Mouse (Mus musculus) neutrophil, adult 83 days (primary cell): ENCODE results near the gene Tex101. TPM values are rescaled to one million over a fixed set of nuclear protein-coding genes. Genes with fewer than 3 reads are reported as not detected.

Source experiments
- total RNA-seq, 2 experiments: library from RNA; stranded (reverse); gene quantifications; one replicate each; pipeline ENCODE4 v1.2.4; 2023

Gene Tex101
- not detected for total RNA-seq

DNA sequence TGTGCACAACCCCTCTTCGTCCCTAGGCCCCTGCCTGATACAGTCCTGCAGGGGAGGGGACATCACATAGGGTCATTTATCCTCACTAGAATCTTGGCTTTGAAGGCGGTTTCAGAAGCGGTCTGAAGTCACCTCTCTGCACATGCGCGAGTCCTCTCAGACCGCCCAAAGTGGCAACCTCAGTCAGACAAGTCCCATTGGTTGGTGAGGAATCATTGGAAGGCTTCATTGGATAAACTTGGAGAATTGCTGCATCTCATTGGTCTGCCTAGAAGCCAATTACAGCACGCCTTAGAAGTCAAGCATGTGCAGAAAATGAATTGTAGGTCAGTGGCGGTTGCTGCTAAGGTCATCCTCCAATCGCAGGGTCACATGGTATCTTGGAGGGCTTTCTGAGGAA is at the start of gene Tex101:
Gene Tex101 (minus strand): TSS at position 101 of the 400 bp plus-strand sequence.

DNA sequence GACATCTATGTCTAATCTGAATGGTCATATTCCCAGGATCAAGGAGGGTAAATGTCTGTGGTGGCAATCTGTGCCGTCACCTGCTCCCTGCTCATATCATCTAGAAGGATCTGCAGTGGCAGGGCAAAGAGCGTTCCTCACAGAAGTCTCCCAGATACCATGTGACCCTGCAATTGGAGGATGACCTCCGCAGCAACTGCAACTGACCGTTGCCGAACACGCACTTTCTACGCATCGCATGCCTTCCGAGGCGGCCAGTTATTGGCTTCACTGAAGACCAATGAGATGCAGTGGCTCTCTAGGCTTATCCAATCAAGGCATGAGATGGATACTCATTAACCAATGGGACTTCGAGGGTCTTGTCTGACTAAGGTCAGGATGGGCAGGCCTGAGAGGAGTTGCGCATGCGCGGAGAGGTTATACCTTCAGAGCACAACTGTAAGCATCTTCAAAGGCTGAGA is 32.4 kb upstream of the Tex101 start, which contains the start of gene BC049730:
Gene BC049730 (plus strand): TSS at position 411 of the 461 bp plus-strand sequence.

DNA sequence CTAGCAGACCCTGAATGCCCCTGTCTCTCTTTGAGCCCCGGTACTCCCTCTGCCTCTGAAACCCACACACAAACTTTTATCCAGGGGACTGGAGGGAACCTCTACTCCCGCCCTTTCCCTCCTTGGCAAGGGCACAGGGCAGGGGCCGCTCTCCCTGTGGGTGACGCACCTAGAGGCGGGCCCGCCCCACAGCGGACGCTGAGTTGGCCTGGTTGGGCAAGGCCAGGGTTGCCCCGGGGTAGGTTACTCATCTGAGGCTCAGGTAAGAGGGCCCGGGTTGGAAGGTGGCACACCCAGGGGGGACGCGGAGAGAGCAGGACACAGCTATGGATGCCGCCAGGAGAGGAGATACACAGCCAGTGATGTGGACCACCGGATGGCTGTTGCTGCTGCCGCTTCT is 40.2 kb downstream of the Tex101 start, which contains the start of gene Lypd3:
Gene Lypd3 (plus strand): TSS at position 287 of the 400 bp plus-strand sequence.

Other genes with a start within 250 kb of the Tex101 start
- 1 to 10 TPM; 1.2 to 1.6 TPM for gene Irgc1, start 224.4 kb downstream of the Tex101 start, total RNA-seq
- 100 to 1,000 TPM; 869 to 905 TPM for gene Plaur, start 214.2 kb downstream of the Tex101 start, total RNA-seq
- under 1 TPM in 1 of 2 experiments, not detected in 1; 0.20 TPM for gene Cadm4, start 194.7 kb downstream of the Tex101 start, total RNA-seq
- under 1 TPM; 0.53 to 0.96 TPM for gene Zfp428, start 169.7 kb downstream of the Tex101 start, total RNA-seq
- gene AC161166.1, start 164.2 kb downstream of the Tex101 start, total RNA-seq: not detected
- 1 to 10 TPM; 5.8 to 6.4 TPM for gene Irgq, start 146.0 kb downstream of the Tex101 start, total RNA-seq
- not detected for gene Pinlyp, start 130.6 kb downstream of the Tex101 start, total RNA-seq
- 10 to 100 TPM; 33.5 to 34.6 TPM for gene Xrcc1, start 130.4 kb downstream of the Tex101 start, total RNA-seq
- 10 to 100 TPM; 64.1 to 70.6 TPM for gene Ethe1, start 89.1 kb downstream of the Tex101 start, total RNA-seq
- gene Zfp575, start 89.0 kb downstream of the Tex101 start, total RNA-seq: under 1 TPM in 1 of 2 experiments, not detected in 1; 0.15 TPM
- 1 to 10 TPM; 6.0 to 6.7 TPM for gene Phldb3, start 65.9 kb downstream of the Tex101 start, total RNA-seq
- not detected for gene Lypd3, start 40.1 kb downstream of the Tex101 start, total RNA-seq
- 1 to 10 TPM in 1 of 2 experiments, not detected in 1; 1.4 TPM for gene BC049730, start 32.6 kb upstream of the Tex101 start, total RNA-seq
- gene Gm4763, start 50.2 kb upstream of the Tex101 start, total RNA-seq: 1 to 10 TPM; 7.2 to 7.3 TPM
- 1,000 to 10,000 TPM; 1,228 to 1,288 TPM for gene Cd177, start 83.6 kb upstream of the Tex101 start, total RNA-seq
- gene Ceacam10, start 100.5 kb upstream of the Tex101 start, total RNA-seq: 10 to 100 TPM; 68.3 to 68.8 TPM
- not detected for gene Gm9844, start 185.5 kb upstream of the Tex101 start, total RNA-seq
- not detected for gene Lypd4, start 193.3 kb upstream of the Tex101 start, total RNA-seq
- gene Dmrtc2, start 193.4 kb upstream of the Tex101 start, total RNA-seq: not detected
- gene Rps19, start 207.7 kb upstream of the Tex101 start, total RNA-seq: 100 to 1,000 TPM; 831 to 832 TPM
- 1 to 10 TPM; 5.4 to 6.3 TPM for gene Cd79a, start 220.7 kb upstream of the Tex101 start, total RNA-seq
- 100 to 1,000 TPM; 583 to 627 TPM for gene Arhgef1, start 226.2 kb upstream of the Tex101 start, total RNA-seq